8 mouse cellular contexts compared by ENCODE assay signal in genomic region chr9:104062430-104063243, GRCm38 (mm10). TPM values are rescaled to one million over a fixed set of nuclear protein-coding genes. Genes with fewer than 3 reads are reported as not detected.
DNase-seq lines count a peak whose midpoint lies in the region; ATAC-seq and TF ChIP-seq lines count a peak whose summit lies in the region.

TSS of gene Uba5 (minus strand) at chr9:104063134.

- H3K4me2 ChIP-seq in CH12.LX (ENCODE audit: insufficient read depth, low read depth, poor library complexity, severe bottlenecking): peak within 1 kb of the TSS; percentile 100
- peak within 1 kb of the TSS; percentile 91 for H3K4me2 ChIP-seq in forebrain, embryonic 14.5 days (ENCODE audit: low read length)

- H3K36me3 ChIP-seq in CH12.LX (replicated peaks in 1 of 2; ENCODE audit: control insufficient read depth in 1 of 2, insufficient read depth in 1 of 2, low read length in 1 of 2): peaks cover 16 to 33% of the 10 kb centered on the region in 2 experiments
- peaks cover 26% of the 10 kb centered on the region for H3K36me3 ChIP-seq in forebrain, embryonic 14.5 days (ENCODE audit: control insufficient read depth, insufficient read depth, low read length)

- H3K79me2 ChIP-seq in CH12.LX (replicated peaks; ENCODE audit: control insufficient read depth, extremely low read depth, insufficient read depth, poor library complexity, severe bottlenecking): peaks cover 20% of the 10 kb centered on the region

- no peak for TF ChIP-seq CTCF in CH12.LX (conservative IDR thresholded peaks at IDR 0.05 in 1 of 2, IDR thresholded peaks at IDR 0.05 in 1 of 2; ENCODE audit: low read depth in 2 of 2, low read length in 2 of 2)

- DNase-seq in CH12.LX (ENCODE audit: extremely low read depth): no peak
- DNase-seq in adrenal gland, postnatal 36 days: peak; percentile 79 to 86
- DNase-seq in forebrain, embryonic 14.5 days (ENCODE audit: low spot score): peak; percentile 88
- DNase-seq in heart, postnatal 4 days: peak; percentile 80
- DNase-seq in layer of hippocampus, postnatal 25 days (ENCODE audit: extremely low spot score in 1 of 2, low spot score in 1 of 2): peak; percentile 66
- DNase-seq in skeletal muscle tissue, adult 2 months (ENCODE audit: low read depth, low spot score): peak; percentile 54
- DNase-seq in B cell, adult 2 months: no peak

- TF ChIP-seq EP300 in CH12.LX (IDR thresholded peaks at IDR 0.05; ENCODE audit: low read length): no peak

- no peak within 1 kb of the TSS for H3K27ac ChIP-seq in CH12.LX (ENCODE audit: insufficient read depth, low read depth)
- H3K27ac ChIP-seq in forebrain, embryonic 14.5 days (ENCODE audit: low read depth, low read length): peak within 1 kb of the TSS; percentile 17

- under 1% methylated on average over 59 of the region's 59 CpGs for WGBS in forebrain, embryonic 14.5 days

- peak; percentile 81 for ATAC-seq in forebrain, embryonic 14.5 days
- ATAC-seq in megakaryocyte, adult 5-6 weeks (ENCODE audit: poor library complexity, severe bottlenecking): peak; percentile 89

- H3K9ac ChIP-seq in CH12.LX (ENCODE audit: insufficient read depth, low read depth): peak within 1 kb of the TSS; percentile 90
- peak within 1 kb of the TSS; percentile 81 for H3K9ac ChIP-seq in forebrain, embryonic 14.5 days (ENCODE audit: low read length)

- peaks cover 2 to 21% of the 10 kb centered on the region in 2 experiments; a peak in 2 of 4 replicates for H3K4me1 ChIP-seq in CH12.LX (ENCODE audit: control insufficient read depth in 1 of 2, insufficient read depth in 2 of 2)
- peaks cover 9% of the 10 kb centered on the region for H3K4me1 ChIP-seq in forebrain, embryonic 14.5 days (ENCODE audit: control insufficient read depth, insufficient read depth, low read length)

- no peak for TF ChIP-seq RAD21 in CH12.LX (IDR thresholded peaks at IDR 0.05; ENCODE audit: low read depth, low read length)

- H3K27me3 ChIP-seq in CH12.LX (replicated peaks): no peaks in the 10 kb centered on the region
- H3K27me3 ChIP-seq in forebrain, embryonic 14.5 days (replicated peaks; ENCODE audit: control insufficient read depth, insufficient read depth, low read length): no peaks in the 10 kb centered on the region

- in situ Hi-C loops in CH12.LX (cut with MboI; ENCODE audit: low pct_ligation_motif_present, low pct_unique_long_range_greater_than_20kb, low sequenced_read_pairs): no loop called here

- no peaks in the 10 kb centered on the region for H3K9me3 ChIP-seq in CH12.LX (replicated peaks; ENCODE audit: low read length)
- H3K9me3 ChIP-seq in forebrain, embryonic 14.5 days (replicated peaks; ENCODE audit: control insufficient read depth, low read length): no peaks in the 10 kb centered on the region

- peak within 1 kb of the TSS; percentile 99 to 100 (median 99) for H3K4me3 ChIP-seq in CH12.LX (replicated peaks in 1 of 3; ENCODE audit: low read depth in 2 of 3, low read length in 2 of 3, poor library complexity in 1 of 3)
- H3K4me3 ChIP-seq in forebrain, embryonic 14.5 days (ENCODE audit: low read depth, low read length): peak within 1 kb of the TSS; percentile 97

- peak; percentile 70 for TF ChIP-seq POLR2A in CH12.LX (IDR thresholded peaks at IDR 0.05; ENCODE audit: low read depth, low read length)

- dilution Hi-C loops in CH12.LX (cut with MboI; ENCODE audit: extremely low pct_ligation_motif_present, extremely low pct_unique_long_range_greater_than_20kb, low sequenced_read_pairs): no loop called here

TF ChIP-seq in CH12.LX, 34 proteins besides CTCF, POLR2A, EP300 and RAD21:
- TF ChIP-seq IRF4 (IDR thresholded peaks at IDR 0.05; ENCODE audit: low read depth, low read length) (no peak), NRF1 (IDR thresholded peaks at IDR 0.05; ENCODE audit: low read depth, low read length) (no peak), TCF12 (IDR thresholded peaks at IDR 0.05; ENCODE audit: low read depth, low read length) (peak; percentile 43; the same call in 1 of the 2 replicates), NELFE (IDR thresholded peaks at IDR 0.05; ENCODE audit: low read depth, low read length) (peak; percentile 56), ZMIZ1 (IDR thresholded peaks at IDR 0.05; ENCODE audit: low read depth, low read length) (0 out of 2 replicates have a peak, but pooled peaks have one; percentile 28), UBTF (IDR thresholded peaks at IDR 0.05; ENCODE audit: low read depth, low read length) (no peak), MXI1 (IDR thresholded peaks at IDR 0.05; ENCODE audit: low read depth, low read length) (no peak; the same call in 1 of the 2 replicates), MAFK (IDR thresholded peaks at IDR 0.05; ENCODE audit: insufficient replicate concordance, low read length) (no peak), SIN3A (IDR thresholded peaks at IDR 0.05; ENCODE audit: low read length) (0 out of 2 replicates have a peak, but pooled peaks have one; percentile 32)

RNA-seq across cellular contexts. Expression of gene Uba5, which starts in this region (rescaled TPM):
- total RNA-seq in CH12.LX (2012; rRNA removed) (24.0 and 28.5 TPM in 2 replicates), CH12.LX (2014; rRNA removed) (29.3 and 35.8 TPM in 2 replicates)
- 33.4 and 34.9 TPM in 2 replicates for polyA plus RNA-seq in CH12.LX (2012; ENCODE audit: insufficient read length, low read depth)
- 10 to 100 TPM; 46.1 to 46.9 TPM for total RNA-seq in adrenal gland, postnatal 36 days (2021)
- 73.6 and 75.3 TPM in 2 replicates for polyA plus RNA-seq in forebrain, embryonic 14.5 days (2014; fragmentation: Nextera tagmentation; extraction: Ambion mirVana)
- total RNA-seq in heart, postnatal 4 days (2021): 10 to 100 TPM; 27.5 to 27.7 TPM
- total RNA-seq in layer of hippocampus, postnatal 25 days (2021): 10 to 100 TPM; 41.1 to 41.3 TPM
- 31.1 and 32.5 TPM in 2 replicates for total RNA-seq in megakaryocyte, adult 5-6 weeks (2015)
- 28.3 and 28.9 TPM in 2 replicates for total RNA-seq in megakaryocyte, adult 5-6 weeks (2017)

Comparison
In these comparisons a context has a peak if more than half of its experiments do, and no peak if none do; other contexts are left out.
1. DNase-seq: peak in adrenal gland, postnatal 36 days (2 of 2), forebrain, embryonic 14.5 days (single experiment), heart, postnatal 4 days (single experiment), layer of hippocampus, postnatal 25 days (2 of 2) and skeletal muscle tissue, adult 2 months (single experiment); none in CH12.LX (single experiment) and B cell, adult 2 months (0 of 2).